Mouse (Mus musculus): ENCODE measurements around the gene Otulin. TPM values are rescaled to one million over a fixed set of nuclear protein-coding genes. Genes with fewer than 3 reads are reported as not detected.

Otulin gene
- total and polyA plus RNA-seq, 3 experiments: 33.8 to 40.3 (median 37.4) TPM

DNA sequence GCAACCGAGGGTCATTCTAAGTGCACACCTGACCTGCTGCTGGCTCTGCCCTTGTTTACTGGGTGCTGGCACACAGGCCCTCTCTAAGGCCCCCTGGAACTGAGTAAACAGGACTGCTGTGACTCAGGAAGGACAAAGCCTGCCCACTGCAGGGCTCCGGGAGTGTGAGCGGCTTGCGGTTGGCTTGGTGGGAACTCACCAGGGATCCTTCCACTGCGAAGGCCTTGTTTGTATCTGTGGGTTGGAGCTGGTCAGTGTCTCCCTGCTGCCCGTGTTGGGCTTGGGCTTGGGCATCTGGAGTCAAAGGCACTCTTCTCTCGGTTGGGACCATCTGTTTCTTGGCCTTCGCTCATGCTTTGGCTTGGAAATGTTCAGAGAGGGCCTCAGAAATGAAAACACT is 34.9 kb downstream of the Otulin start:
- no peak for ATAC-seq (ENCODE audit: extremely low read depth, insufficient number of reproducible peaks, low FRiP score, poor library complexity, severe bottlenecking)
- peaks cover 10% of the 10 kb centered on the region for H3K4me1 ChIP-seq (ENCODE audit: insufficient read depth, low read depth, low read length)

GRCm38 (mm10) chr15:27594973-27595372 is 35.5 kb downstream of the Otulin start:
- Histone ChIP-seq H3K27me3 (ENCODE audit: insufficient read depth, low read length) (no peaks in the 10 kb centered on the region), H3K9me3 (replicated peaks) (no peaks in the 10 kb centered on the region), H3K4me3 (ENCODE audit: low read depth, low read length) (no peak overlapping the region), H3K4me1 (ENCODE audit: insufficient read depth, low read depth, low read length) (peaks cover 13% of the 10 kb centered on the region), H3K36me3 (replicated peaks) (peaks cover 97% of the 10 kb centered on the region)
- TF ChIP-seq GATA1 (IDR thresholded peaks at IDR 0.05; ENCODE audit: borderline replicate concordance, low read length): no peak
- TF ChIP-seq POLR2AphosphoS5 (IDR thresholded peaks at IDR 0.05; ENCODE audit: insufficient replicate concordance, low read depth, low read length): no peak
- no peak for TF ChIP-seq TAL1 (conservative IDR thresholded peaks at IDR 0.05; ENCODE audit: low read depth, low read length)
- TF ChIP-seq GATA2 (IDR thresholded peaks at IDR 0.05; ENCODE audit: borderline replicate concordance, low read depth, low read length): no peak
- no peak for TF ChIP-seq CTCF (IDR thresholded peaks at IDR 0.05; ENCODE audit: low read depth, low read length)
- ATAC-seq (ENCODE audit: extremely low read depth, insufficient number of reproducible peaks, low FRiP score, poor library complexity, severe bottlenecking): no peak
- DNase-seq (ENCODE audit: low spot score): no peak

More for the DNA sequence above, 34.9 kb downstream of the Otulin start:
- H3K36me3 ChIP-seq (replicated peaks): peaks cover 97% of the 10 kb centered on the region
- H3K4me3 ChIP-seq (ENCODE audit: low read depth, low read length): no peak overlapping the region
- H3K9me3 ChIP-seq (replicated peaks): no peaks in the 10 kb centered on the region
- no peak for DNase-seq (ENCODE audit: low spot score)
- TF ChIP-seq GATA2 (IDR thresholded peaks at IDR 0.05; ENCODE audit: borderline replicate concordance, low read depth, low read length) (no peak), GATA1 (IDR thresholded peaks at IDR 0.05; ENCODE audit: borderline replicate concordance, low read length) (no peak), POLR2AphosphoS5 (IDR thresholded peaks at IDR 0.05; ENCODE audit: insufficient replicate concordance, low read depth, low read length) (no peak), TAL1 (conservative IDR thresholded peaks at IDR 0.05; ENCODE audit: low read depth, low read length) (no peak), CTCF (IDR thresholded peaks at IDR 0.05; ENCODE audit: low read depth, low read length) (no peak)
- H3K27me3 ChIP-seq (ENCODE audit: insufficient read depth, low read length): no peaks in the 10 kb centered on the region

GRCm38 (mm10) chr15:27593717-27594116 is 36.8 kb downstream of the Otulin start:
- H3K4me1 ChIP-seq (ENCODE audit: insufficient read depth, low read depth, low read length): peaks cover 13% of the 10 kb centered on the region
- DNase-seq (ENCODE audit: low spot score) (no peak), ATAC-seq (ENCODE audit: extremely low read depth, insufficient number of reproducible peaks, low FRiP score, poor library complexity, severe bottlenecking) (no peak)
- no peaks in the 10 kb centered on the region for H3K9me3 ChIP-seq (replicated peaks)
- H3K36me3 ChIP-seq (replicated peaks): peaks cover 97% of the 10 kb centered on the region
- no peak for TF ChIP-seq GATA1 (IDR thresholded peaks at IDR 0.05; ENCODE audit: borderline replicate concordance, low read length)
- no peak for TF ChIP-seq TAL1 (conservative IDR thresholded peaks at IDR 0.05; ENCODE audit: low read depth, low read length)
- TF ChIP-seq GATA2 (IDR thresholded peaks at IDR 0.05; ENCODE audit: borderline replicate concordance, low read depth, low read length): no peak
- TF ChIP-seq CTCF (IDR thresholded peaks at IDR 0.05; ENCODE audit: low read depth, low read length): no peak
- no peak for TF ChIP-seq POLR2AphosphoS5 (IDR thresholded peaks at IDR 0.05; ENCODE audit: insufficient replicate concordance, low read depth, low read length)
- no peak overlapping the region for H3K4me3 ChIP-seq (ENCODE audit: low read depth, low read length)
- H3K27me3 ChIP-seq (ENCODE audit: insufficient read depth, low read length): no peaks in the 10 kb centered on the region

- DNase-seq (ENCODE audit: low spot score): no peak
- H3K36me3 ChIP-seq (replicated peaks): peaks cover 98% of the 10 kb centered on the region
- ATAC-seq (ENCODE audit: extremely low read depth, insufficient number of reproducible peaks, low FRiP score, poor library complexity, severe bottlenecking): no peak
- H3K4me1 ChIP-seq (ENCODE audit: insufficient read depth, low read depth, low read length): peaks cover 13% of the 10 kb centered on the region
- no peaks in the 10 kb centered on the region for H3K9me3 ChIP-seq (replicated peaks)
- H3K27me3 ChIP-seq (ENCODE audit: insufficient read depth, low read length): no peaks in the 10 kb centered on the region
- TF ChIP-seq GATA2 (IDR thresholded peaks at IDR 0.05; ENCODE audit: borderline replicate concordance, low read depth, low read length) (no peak), TAL1 (conservative IDR thresholded peaks at IDR 0.05; ENCODE audit: low read depth, low read length) (no peak), CTCF (IDR thresholded peaks at IDR 0.05; ENCODE audit: low read depth, low read length) (no peak), POLR2AphosphoS5 (IDR thresholded peaks at IDR 0.05; ENCODE audit: insufficient replicate concordance, low read depth, low read length) (no peak), GATA1 (IDR thresholded peaks at IDR 0.05; ENCODE audit: borderline replicate concordance, low read length) (no peak)
- H3K4me3 ChIP-seq (ENCODE audit: low read depth, low read length): no peak overlapping the region
Measured at GRCm38 (mm10) chr15:27592620-27593320, 37.7 kb downstream of the Otulin start.

GRCm38 (mm10) chr15:27590812-27591211 is 39.7 kb downstream of the Otulin start:
- H3K27me3 ChIP-seq (ENCODE audit: insufficient read depth, low read length): no peaks in the 10 kb centered on the region
- H3K4me3 ChIP-seq (ENCODE audit: low read depth, low read length): no peak overlapping the region
- H3K4me1 ChIP-seq (ENCODE audit: insufficient read depth, low read depth, low read length): peaks cover 9% of the 10 kb centered on the region
- ATAC-seq (ENCODE audit: extremely low read depth, insufficient number of reproducible peaks, low FRiP score, poor library complexity, severe bottlenecking) (no peak), DNase-seq (ENCODE audit: low spot score) (no peak)
- peaks cover 98% of the 10 kb centered on the region for H3K36me3 ChIP-seq (replicated peaks)
- TF ChIP-seq GATA2 (IDR thresholded peaks at IDR 0.05; ENCODE audit: borderline replicate concordance, low read depth, low read length) (no peak), CTCF (IDR thresholded peaks at IDR 0.05; ENCODE audit: low read depth, low read length) (no peak), TAL1 (conservative IDR thresholded peaks at IDR 0.05; ENCODE audit: low read depth, low read length) (no peak), POLR2AphosphoS5 (IDR thresholded peaks at IDR 0.05; ENCODE audit: insufficient replicate concordance, low read depth, low read length) (no peak)
- H3K9me3 ChIP-seq (replicated peaks): no peaks in the 10 kb centered on the region

DNA sequence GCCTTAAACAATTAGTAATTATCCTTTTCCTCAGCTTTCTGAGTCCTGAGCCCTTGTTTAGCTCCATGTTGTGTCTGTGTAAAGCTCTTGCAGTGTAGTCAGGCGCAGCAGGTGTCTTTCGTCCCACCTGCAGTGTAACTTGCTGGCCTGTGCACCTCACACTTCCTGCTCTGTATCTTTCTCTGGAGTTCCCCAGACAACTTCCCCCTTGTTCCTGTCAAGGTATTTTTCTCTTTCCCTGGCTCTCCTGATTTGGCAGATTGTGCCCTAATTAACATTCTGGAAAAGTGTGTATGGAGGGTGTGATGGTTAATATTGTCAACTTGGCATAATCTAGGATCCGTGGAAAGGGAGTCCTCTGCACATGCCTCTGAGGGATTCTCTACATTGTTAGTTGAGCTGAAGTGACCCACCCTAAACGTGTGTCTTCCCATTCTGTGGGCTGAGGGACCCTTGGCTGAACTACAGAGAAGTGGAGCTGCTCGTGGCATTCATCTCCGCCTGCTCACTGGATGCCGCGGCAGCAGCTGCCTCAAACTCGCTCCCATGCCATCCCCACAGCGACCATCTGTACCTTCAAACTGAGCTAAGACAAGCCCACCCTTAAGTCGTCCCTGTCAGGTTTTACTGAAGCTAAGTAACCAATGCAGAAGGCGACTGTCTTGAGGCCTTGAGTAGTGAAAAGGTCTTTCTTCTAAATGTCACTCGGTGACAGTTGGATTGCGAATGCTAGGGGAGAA is 42.2 kb downstream of the Otulin start:
- Histone ChIP-seq H3K4me3 (ENCODE audit: low read depth, low read length) (no peak overlapping the region), H3K36me3 (replicated peaks) (peaks cover 99% of the 10 kb centered on the region)
- no peak for DNase-seq (ENCODE audit: low spot score)

More for the DNA sequence above, 42.2 kb downstream of the Otulin start:
- ATAC-seq (ENCODE audit: extremely low read depth, insufficient number of reproducible peaks, low FRiP score, poor library complexity, severe bottlenecking): no peak
- Histone ChIP-seq H3K4me1 (ENCODE audit: insufficient read depth, low read depth, low read length) (peaks cover 9% of the 10 kb centered on the region), H3K27me3 (ENCODE audit: insufficient read depth, low read length) (no peaks in the 10 kb centered on the region), H3K9me3 (replicated peaks) (no peaks in the 10 kb centered on the region)
- TF ChIP-seq GATA2 (IDR thresholded peaks at IDR 0.05; ENCODE audit: borderline replicate concordance, low read depth, low read length) (no peak), CTCF (IDR thresholded peaks at IDR 0.05; ENCODE audit: low read depth, low read length) (no peak), POLR2AphosphoS5 (IDR thresholded peaks at IDR 0.05; ENCODE audit: insufficient replicate concordance, low read depth, low read length) (no peak), GATA1 (IDR thresholded peaks at IDR 0.05; ENCODE audit: borderline replicate concordance, low read length) (no peak), TAL1 (conservative IDR thresholded peaks at IDR 0.05; ENCODE audit: low read depth, low read length) (no peak)

Measured in G1E (cell line).